Mouse (Mus musculus): Measurements from ENCODE around the gene Hdgfl2. TPM values are rescaled to one million over a fixed set of nuclear protein-coding genes. Genes with fewer than 3 reads are reported as not detected.

Hdgfl2 gene
- total RNA-seq, 2 experiments from 2014 or later: 52.4 to 61.6 TPM

DNA sequence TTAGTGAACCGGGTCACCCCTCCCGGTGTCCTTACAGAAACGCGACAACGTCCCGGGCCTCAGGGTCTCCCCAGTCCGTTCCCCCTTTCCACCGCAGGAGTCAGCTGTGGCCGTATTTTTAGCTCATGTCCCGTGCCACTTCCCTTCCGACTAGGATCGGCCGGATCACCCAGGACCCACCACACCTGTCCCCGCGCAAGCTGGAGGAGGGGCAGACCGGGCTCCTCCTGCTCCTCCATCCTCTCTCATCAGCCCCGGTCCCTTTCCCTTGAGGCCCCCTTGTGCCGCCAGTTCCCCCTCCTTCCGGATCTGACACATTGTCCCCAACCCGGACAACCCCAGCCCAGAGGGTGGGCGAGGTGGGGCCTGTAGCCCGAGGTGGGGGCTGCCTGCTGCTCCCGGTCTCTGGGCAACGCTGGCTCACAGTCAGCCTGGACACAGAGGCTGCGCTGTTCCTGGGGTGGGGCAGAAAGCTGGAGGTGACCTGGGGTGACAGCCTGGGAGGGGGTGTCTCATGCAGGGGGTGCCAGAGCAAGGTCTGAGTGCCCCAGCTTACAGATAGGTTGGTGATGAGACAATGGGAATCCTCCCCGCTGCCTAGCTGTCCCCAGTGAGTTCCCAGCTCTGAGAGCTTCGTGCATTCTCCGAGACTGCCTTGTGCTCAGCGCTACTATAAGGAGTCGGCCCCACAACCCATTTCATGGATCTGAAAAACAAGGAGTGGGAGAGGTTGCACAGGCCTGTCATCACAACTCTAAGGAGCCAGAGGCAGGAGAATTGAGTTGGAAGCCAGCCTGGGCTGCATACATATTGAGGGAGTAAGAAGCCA is 69.6 kb downstream of the Hdgfl2 start:
- DNase-seq (ENCODE audit: low spot score in 2 of 2): no peak

DNA sequence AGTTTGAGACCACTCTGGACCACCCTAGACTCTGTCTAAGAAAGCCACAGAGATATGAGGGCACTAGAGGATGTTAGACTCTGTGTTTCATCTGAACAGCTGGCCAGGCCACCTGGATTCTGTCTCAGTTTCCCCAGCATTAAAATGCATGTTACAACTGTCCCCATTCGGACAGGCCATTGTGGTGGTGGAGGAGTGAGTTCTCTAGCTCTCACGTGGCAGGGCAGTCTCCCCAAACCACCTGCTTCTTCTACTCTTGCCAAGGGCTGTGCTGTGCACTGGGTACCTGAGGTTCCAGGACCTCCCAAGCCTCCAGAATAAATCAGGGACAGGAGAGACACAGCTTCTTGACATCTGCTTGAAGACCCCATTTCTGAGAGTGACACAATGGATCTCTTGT is 70.5 kb downstream of the Hdgfl2 start:
- DNase-seq (ENCODE audit: low spot score in 2 of 2): no peak

Other genes starting within 250 kb of the Hdgfl2 start
- 1 to 10 TPM; 3.6 to 5.5 TPM for gene Zfp119a, start 200.7 kb upstream of the Hdgfl2 start, total RNA-seq (2021)
- gene Zfp959, start 187.5 kb upstream of the Hdgfl2 start, total RNA-seq (2021): 1 to 10 TPM; 5.4 to 6.1 TPM
- 1 to 10 TPM; 3.8 to 4.0 TPM for gene Zfp119b, start 130.1 kb upstream of the Hdgfl2 start, total RNA-seq (2021)
- gene Ebi3, start 127.0 kb upstream of the Hdgfl2 start, total RNA-seq (2021): 1 to 10 TPM; 1.9 to 2.0 TPM
- 10 to 100 TPM; 15.3 to 15.9 TPM for gene Yju2, start 120.5 kb upstream of the Hdgfl2 start, total RNA-seq (2021)
- 1 to 10 TPM; 1.8 to 1.9 TPM for gene Shd, start 109.2 kb upstream of the Hdgfl2 start, total RNA-seq (2021)
- under 1 TPM in 1 of 2 experiments, not detected in 1; 0.32 TPM for gene Fsd1, start 93.1 kb upstream of the Hdgfl2 start, total RNA-seq (2021)
- 1 to 10 TPM; 7.0 TPM for gene Stap2, start 74.0 kb upstream of the Hdgfl2 start, total RNA-seq (2021)
- gene Mpnd, start 73.9 kb upstream of the Hdgfl2 start, total RNA-seq (2021): 10 to 100 TPM; 32.7 to 44.3 TPM
- 10 to 100 TPM; 56.0 to 59.9 TPM for gene Sh3gl1, start 43.0 kb upstream of the Hdgfl2 start, total RNA-seq (2021)
- 10 to 100 TPM; 13.4 to 14.0 TPM for gene Chaf1a, start 39.2 kb upstream of the Hdgfl2 start, total RNA-seq (2021)
- gene Ubxn6, start 4.6 kb upstream of the Hdgfl2 start, total RNA-seq (2021): 10 to 100 TPM; 45.7 to 46.1 TPM
- 10 to 100 TPM; 60.0 to 80.1 TPM for gene Plin4, start 30.2 kb downstream of the Hdgfl2 start, total RNA-seq (2021)
- 10 to 100 TPM; 25.7 to 29.7 TPM for gene Plin5, start 38.0 kb downstream of the Hdgfl2 start, total RNA-seq (2021)
- 1 to 10 TPM; 3.1 to 4.0 TPM for gene Lrg1, start 42.4 kb downstream of the Hdgfl2 start, total RNA-seq (2021)
- gene Sema6b, start 60.7 kb downstream of the Hdgfl2 start, total RNA-seq (2021): 10 to 100 TPM; 21.0 to 21.8 TPM
- 1 to 10 TPM; 6.7 to 6.8 TPM for gene Tnfaip8l1, start 82.8 kb downstream of the Hdgfl2 start, total RNA-seq (2021)
- 10 to 100 TPM; 42.4 to 47.5 TPM for gene Mydgf, start 104.3 kb downstream of the Hdgfl2 start, total RNA-seq (2021)
- gene Dpp9, start 139.3 kb downstream of the Hdgfl2 start, total RNA-seq (2021): 10 to 100 TPM; 30.0 to 30.5 TPM
- 10 to 100 TPM; 98.3 to 99.9 TPM for gene Fem1a, start 177.2 kb downstream of the Hdgfl2 start, total RNA-seq (2021)
- 1 to 10 TPM; 8.5 to 8.9 TPM for gene Ticam1, start 197.2 kb downstream of the Hdgfl2 start, total RNA-seq (2021)
- 10 to 100 TPM; 59.0 to 60.6 TPM for gene Plin3, start 213.2 kb downstream of the Hdgfl2 start, total RNA-seq (2021)
- gene Arrdc5, start 220.7 kb downstream of the Hdgfl2 start, total RNA-seq (2021): not detected
- 10 to 100 TPM; 39.7 to 41.6 TPM for gene Uhrf1, start 223.7 kb downstream of the Hdgfl2 start, total RNA-seq (2021)
- gene Kdm4b, start 246.4 kb downstream of the Hdgfl2 start, total RNA-seq (2021): 10 to 100 TPM; 33.3 to 35.0 TPM